Mouse (Mus musculus) limb, embryonic 13.5 days (tissue): ENCODE data around the gene Naa20. TPM values are rescaled to one million over a fixed set of nuclear protein-coding genes. Genes with fewer than 3 reads are reported as not detected.

Experiments used
- ATAC-seq: fragments of 200-750 bp; cut with Nextera tagmentation; 2 replicates; pipeline ENCODE4 v1.8.0; 2017; ENCODE audit warnings: low read depth, moderate number of reproducible peaks, moderate TSS enrichment; ENCODE audit not compliant: low FRiP score
- H3K27ac ChIP-seq: fragments of 300-500 bp; sonication (generic); 2 replicates; pipeline ENCODE4 v1.5.1; 2015; ENCODE audit warnings: inconsistent platforms, mild to moderate bottlenecking, moderate library complexity
- H3K27me3 ChIP-seq: fragments of 300-500 bp; sonication (generic); 2 replicates; pipeline ENCODE4 v1.6.1; 2015; ENCODE audit warnings: mild to moderate bottlenecking, inconsistent platforms
- H3K36me3 ChIP-seq: fragments of 300-500 bp; sonication (generic); 2 replicates; pipeline ENCODE4 v1.6.1; 2015; ENCODE audit warnings: inconsistent platforms, mild to moderate bottlenecking, moderate library complexity
- H3K4me1 ChIP-seq: fragments of 300-500 bp; sonication (generic); 2 replicates; pipeline ENCODE4 v1.6.1; 2015; ENCODE audit warnings: inconsistent platforms
- H3K4me2 ChIP-seq: fragments of 300-500 bp; sonication (generic); replicated peaks from 2 replicates; pipeline ENCODE4 v1.6.1; 2015; ENCODE audit warnings: inconsistent platforms, mild to moderate bottlenecking, moderate library complexity
- H3K4me3 ChIP-seq: fragments of 300-500 bp; sonication (generic); 2 replicates; pipeline ENCODE4 v1.5.1; 2015; ENCODE audit warnings: moderate library complexity, mild to moderate bottlenecking, inconsistent platforms
- H3K9ac ChIP-seq: fragments of 300-500 bp; sonication (generic); 2 replicates; pipeline ENCODE4 v1.6.1; 2015; ENCODE audit warnings: mild to moderate bottlenecking, inconsistent platforms
- H3K9me3 ChIP-seq: fragments of 300-500 bp; sonication (generic); 2 replicates; pipeline ENCODE4 v1.6.1; 2016; ENCODE audit warnings: inconsistent platforms
- WGBS: fragments of 180-500 bp; shearing (Covaris S2); methylation state at CpG from one replicate; pipeline ENCODE4 v1.1.7; 2015; 5-methylcytosine and 5-hydroxymethylcytosine counted together
- polyA plus RNA-seq: library from polyadenylated mRNA; unstranded; fragments of >200 nt; fragmentation: Nextera tagmentation; extraction: Ambion mirVana; gene quantifications from 2 replicates; pipeline ENCODE4 v1.2.1, GENCODE M21; 2015

Gene Naa20
- polyA plus RNA-seq, 1 experiment from 2014 or later: 163 TPM

DNA sequence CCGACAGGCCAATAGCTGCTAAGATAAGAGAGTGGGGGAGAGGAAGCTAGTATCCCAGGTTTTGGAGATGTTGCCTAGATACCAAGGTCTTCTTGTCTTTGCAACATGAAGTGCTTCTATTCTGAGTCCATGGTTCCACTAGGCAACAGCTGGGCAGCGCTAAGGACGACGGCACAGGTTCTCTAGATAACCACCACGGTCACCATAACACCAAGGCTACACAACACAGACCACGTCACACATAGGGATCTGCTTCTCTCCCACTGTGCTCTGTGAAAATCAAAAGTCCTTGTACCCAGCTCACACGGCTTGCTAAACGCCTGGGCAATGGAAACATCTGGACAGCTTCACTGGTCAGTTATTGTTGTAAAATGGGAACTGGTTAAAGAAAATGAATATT, 35.1 kb downstream of the Naa20 start:
- Histone ChIP-seq H3K27ac (no peak overlapping the region), H3K4me3 (no peak overlapping the region), H3K36me3 (peaks cover 6% of the 10 kb centered on the region), H3K27me3 (no peaks in the 10 kb centered on the region), H3K4me2 (no peak overlapping the region), H3K4me1 (peaks cover 7% of the 10 kb centered on the region), H3K9ac (no peak overlapping the region), H3K9me3 (no peaks in the 10 kb centered on the region)
- no peak for ATAC-seq
- 84% methylated on average over 8 of the region's 8 CpGs for WGBS

GRCm38 (mm10) chr2:145941403-145941802, 39.5 kb downstream of the Naa20 start:
- Histone ChIP-seq H3K4me1 (no peaks in the 10 kb centered on the region), H3K27ac (no peak overlapping the region), H3K9me3 (no peaks in the 10 kb centered on the region), H3K9ac (no peak overlapping the region), H3K4me3 (no peak overlapping the region), H3K36me3 (no peaks in the 10 kb centered on the region), H3K27me3 (no peaks in the 10 kb centered on the region), H3K4me2 (no peak overlapping the region)
- no peak for ATAC-seq
- 63% methylated on average over 3 of the region's 3 CpGs for WGBS

DNA sequence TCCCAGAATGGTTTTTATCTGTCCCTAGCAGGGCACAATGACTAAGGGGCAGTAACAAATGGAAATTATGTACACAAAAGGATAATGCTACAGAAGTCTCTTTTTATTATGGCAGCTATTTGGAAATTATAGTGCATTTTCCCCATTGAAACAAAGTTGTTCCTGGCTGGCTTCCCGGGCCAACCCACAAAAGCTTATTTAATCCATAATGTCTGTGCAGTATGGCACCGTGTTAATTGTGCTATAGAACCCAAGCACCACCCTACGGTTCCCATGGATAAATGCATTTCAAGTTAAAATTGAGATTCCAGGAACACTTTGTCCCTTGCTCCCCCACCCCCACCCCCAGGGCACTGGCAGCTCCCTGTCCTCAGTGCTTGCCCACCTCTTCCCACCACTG, 42.4 kb downstream of the Naa20 start:
- no peak overlapping the region for H3K4me3 ChIP-seq
- 64% methylated on average over 3 of the region's 3 CpGs for whole genome bisulfite sequencing
- 0 out of 2 replicates have a peak, but pooled peaks cover 1% of the 10 kb centered on the region for H3K4me1 ChIP-seq
- no peak for ATAC-seq
- H3K9me3 ChIP-seq: no peaks in the 10 kb centered on the region
- H3K27me3 ChIP-seq: no peaks in the 10 kb centered on the region; the same call in 1 of the 2 replicates
- H3K9ac ChIP-seq: no peak overlapping the region
- H3K36me3 ChIP-seq: no peaks in the 10 kb centered on the region
- no peak overlapping the region for H3K27ac ChIP-seq
- H3K4me2 ChIP-seq: no peak overlapping the region

DNA sequence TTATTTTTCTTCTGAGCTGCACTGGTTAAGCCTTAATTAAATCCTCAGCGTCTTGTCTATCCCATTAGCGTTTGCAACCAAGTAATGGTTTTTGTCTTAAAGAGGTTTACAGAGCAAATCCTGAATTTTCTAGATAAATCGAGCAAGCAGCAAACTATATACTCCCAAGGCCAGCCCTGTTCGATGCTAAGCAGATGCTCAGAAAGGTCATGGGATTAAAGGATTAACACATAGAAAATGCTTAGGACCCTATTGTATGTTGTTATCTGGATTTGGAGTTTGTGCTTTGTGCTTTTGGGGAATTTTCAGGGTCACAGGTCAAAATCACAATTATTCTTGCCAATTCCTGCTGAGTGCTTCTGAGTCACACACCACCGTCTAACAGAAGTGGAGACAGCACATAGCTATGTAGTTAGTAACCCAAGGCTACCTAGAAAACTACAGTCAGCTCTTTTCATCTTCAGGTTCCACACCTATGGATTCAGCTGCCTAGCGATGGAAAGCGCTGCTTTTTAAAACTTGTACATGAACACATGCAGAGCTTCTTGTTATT, 46.6 kb downstream of the Naa20 start:
- no peak overlapping the region for H3K27ac ChIP-seq
- no peaks in the 10 kb centered on the region for H3K9me3 ChIP-seq
- 0 out of 2 replicates have a peak, but pooled peaks cover 3% of the 10 kb centered on the region for H3K4me1 ChIP-seq
- H3K9ac ChIP-seq: no peak overlapping the region
- no peaks in the 10 kb centered on the region for H3K36me3 ChIP-seq
- H3K4me2 ChIP-seq: no peak overlapping the region
- no peak overlapping the region for H3K4me3 ChIP-seq
- peaks cover 3% of the 10 kb centered on the region; the same call in 1 of the 2 replicates for H3K27me3 ChIP-seq
- no peak for ATAC-seq
- WGBS: 71% methylated on average over 7 of the region's 7 CpGs

GRCm38 (mm10) chr2:145949475-145950068, 47.7 kb downstream of the Naa20 start:
- H3K27me3 ChIP-seq: peaks cover 3% of the 10 kb centered on the region; the same call in 1 of the 2 replicates
- H3K4me2 ChIP-seq: no peak overlapping the region
- no peak overlapping the region for H3K9ac ChIP-seq
- 0 out of 2 replicates have a peak, but pooled peaks cover 3% of the 10 kb centered on the region for H3K4me1 ChIP-seq
- no peaks in the 10 kb centered on the region for H3K9me3 ChIP-seq
- 50% methylated on average over 11 of the region's 11 CpGs for WGBS
- H3K36me3 ChIP-seq: no peaks in the 10 kb centered on the region
- H3K27ac ChIP-seq: no peak overlapping the region
- ATAC-seq: no peak
- no peak overlapping the region for H3K4me3 ChIP-seq

DNA sequence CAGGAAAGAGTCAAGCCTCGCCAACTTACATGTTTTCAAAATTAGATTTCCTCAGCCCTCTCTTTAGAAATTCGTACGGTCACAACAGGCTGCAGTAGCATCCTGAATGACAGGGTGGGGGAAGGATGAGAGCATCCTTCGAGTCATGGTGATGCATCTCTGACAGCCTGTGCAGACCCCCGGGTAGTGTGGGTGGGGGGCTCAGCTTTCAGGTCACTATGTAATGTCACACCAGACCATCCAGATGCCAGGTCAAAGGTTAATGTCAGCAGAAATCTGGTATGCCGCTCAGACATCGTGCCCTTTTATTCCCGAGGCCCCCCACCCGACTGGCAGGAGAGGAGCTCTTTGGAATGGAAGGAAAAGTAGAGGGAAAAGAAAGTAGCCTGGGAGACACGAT, 48.3 kb downstream of the Naa20 start:
- no peaks in the 10 kb centered on the region for H3K36me3 ChIP-seq
- no peak for ATAC-seq
- WGBS: 23% methylated on average over 10 of the region's 10 CpGs
- H3K4me1 ChIP-seq: 0 out of 2 replicates have a peak, but pooled peaks cover 3% of the 10 kb centered on the region
- H3K27me3 ChIP-seq: peaks cover 3% of the 10 kb centered on the region; the same call in 1 of the 2 replicates
- H3K4me3 ChIP-seq: no peak overlapping the region
- no peak overlapping the region for H3K4me2 ChIP-seq
- no peaks in the 10 kb centered on the region for H3K9me3 ChIP-seq
- H3K27ac ChIP-seq: no peak overlapping the region
- H3K9ac ChIP-seq: no peak overlapping the region

DNA sequence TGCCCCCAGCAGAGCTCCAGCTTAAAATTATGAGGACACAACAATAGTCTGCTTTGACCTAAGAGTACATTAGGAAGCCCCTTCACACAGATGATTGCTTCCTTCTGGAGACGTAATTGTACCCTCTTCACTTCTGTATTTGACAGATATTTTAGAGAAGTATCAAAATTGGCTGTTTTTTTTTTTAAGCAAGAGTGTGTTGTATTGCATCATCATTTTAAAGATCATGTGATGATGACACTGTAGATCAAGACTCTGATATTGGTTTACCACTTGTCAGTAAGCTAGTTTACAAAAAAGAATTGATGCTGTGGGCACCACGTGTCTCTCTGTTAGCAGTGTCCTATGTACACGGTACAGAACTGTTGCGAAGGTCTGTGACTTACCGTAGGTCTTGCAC, 50.8 kb downstream of the Naa20 start:
- no peak overlapping the region for H3K4me3 ChIP-seq
- 70% methylated on average over 5 of the region's 5 CpGs for WGBS
- no peak for ATAC-seq
- H3K9ac ChIP-seq: no peak overlapping the region
- no peaks in the 10 kb centered on the region for H3K9me3 ChIP-seq
- H3K4me2 ChIP-seq: no peak overlapping the region
- peaks cover 3% of the 10 kb centered on the region; the same call in 1 of the 2 replicates for H3K27me3 ChIP-seq
- H3K27ac ChIP-seq: no peak overlapping the region
- no peaks in the 10 kb centered on the region for H3K36me3 ChIP-seq
- 0 out of 2 replicates have a peak, but pooled peaks cover 3% of the 10 kb centered on the region for H3K4me1 ChIP-seq

GRCm38 (mm10) chr2:145955844-145956243, 53.9 kb downstream of the Naa20 start:
- Histone ChIP-seq H3K4me2 (no peak overlapping the region), H3K27me3 (0 out of 2 replicates have a peak, but pooled peaks cover 2% of the 10 kb centered on the region), H3K4me1 (no peaks in the 10 kb centered on the region), H3K27ac (no peak overlapping the region), H3K36me3 (no peaks in the 10 kb centered on the region), H3K9me3 (no peaks in the 10 kb centered on the region), H3K4me3 (no peak overlapping the region), H3K9ac (no peak overlapping the region)
- 66% methylated on average over 10 of the region's 10 CpGs for WGBS
- ATAC-seq: no peak

DNA sequence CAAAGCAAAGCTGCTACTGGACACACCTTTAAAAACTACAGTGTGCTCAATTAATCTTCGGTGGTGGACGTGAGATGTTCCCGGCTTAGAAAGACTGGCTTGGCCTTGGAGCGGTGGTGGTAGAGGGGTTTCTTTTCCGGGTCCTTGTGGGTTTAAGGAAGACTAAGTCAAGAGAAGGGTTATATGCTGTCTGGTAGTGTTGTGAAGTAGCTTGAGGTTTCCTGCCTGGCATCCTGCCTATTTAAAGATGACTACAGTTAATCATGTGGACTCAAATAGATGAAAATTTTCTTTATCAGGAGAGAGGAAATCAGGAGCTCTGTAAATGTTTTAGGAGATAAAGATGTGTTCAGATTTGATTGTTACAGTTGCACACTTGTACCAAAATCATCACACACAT, 54.4 kb downstream of the Naa20 start:
- no peaks in the 10 kb centered on the region for H3K36me3 ChIP-seq
- 0 out of 2 replicates have a peak, but pooled peaks cover 2% of the 10 kb centered on the region for H3K27me3 ChIP-seq
- no peaks in the 10 kb centered on the region for H3K9me3 ChIP-seq
- no peak overlapping the region for H3K4me2 ChIP-seq
- ATAC-seq: no peak
- H3K9ac ChIP-seq: no peak overlapping the region
- H3K27ac ChIP-seq: no peak overlapping the region
- 74% methylated on average over 5 of the region's 5 CpGs for WGBS
- no peaks in the 10 kb centered on the region for H3K4me1 ChIP-seq
- no peak overlapping the region for H3K4me3 ChIP-seq

GRCm38 (mm10) chr2:145957450-145957849, 55.6 kb downstream of the Naa20 start:
- no peaks in the 10 kb centered on the region for H3K9me3 ChIP-seq
- no peaks in the 10 kb centered on the region for H3K36me3 ChIP-seq
- H3K4me1 ChIP-seq: no peaks in the 10 kb centered on the region
- ATAC-seq: no peak
- H3K4me2 ChIP-seq: no peak overlapping the region
- no peak overlapping the region for H3K4me3 ChIP-seq
- H3K27me3 ChIP-seq: 0 out of 2 replicates have a peak, but pooled peaks cover 2% of the 10 kb centered on the region
- WGBS: 10% methylated on average over 4 of the region's 4 CpGs
- no peak overlapping the region for H3K27ac ChIP-seq
- H3K9ac ChIP-seq: no peak overlapping the region

GRCm38 (mm10) chr2:145958097-145958496, 56.2 kb downstream of the Naa20 start:
- Histone ChIP-seq H3K36me3 (no peaks in the 10 kb centered on the region), H3K4me3 (no peak overlapping the region), H3K27me3 (0 out of 2 replicates have a peak, but pooled peaks cover 2% of the 10 kb centered on the region), H3K9me3 (no peaks in the 10 kb centered on the region), H3K4me2 (no peak overlapping the region), H3K4me1 (no peaks in the 10 kb centered on the region), H3K27ac (no peak overlapping the region), H3K9ac (no peak overlapping the region)
- WGBS: 86% methylated on average over 6 of the region's 6 CpGs
- ATAC-seq: no peak

GRCm38 (mm10) chr2:145958551-145958950, 56.7 kb downstream of the Naa20 start:
- H3K4me1 ChIP-seq: no peaks in the 10 kb centered on the region
- ATAC-seq: no peak
- 92% methylated on average over 7 of the region's 7 CpGs for WGBS
- no peaks in the 10 kb centered on the region for H3K9me3 ChIP-seq
- no peaks in the 10 kb centered on the region for H3K36me3 ChIP-seq
- no peak overlapping the region for H3K4me3 ChIP-seq
- H3K27me3 ChIP-seq: 0 out of 2 replicates have a peak, but pooled peaks cover 2% of the 10 kb centered on the region
- H3K4me2 ChIP-seq: no peak overlapping the region
- no peak overlapping the region for H3K9ac ChIP-seq
- no peak overlapping the region for H3K27ac ChIP-seq
